Mouse (Mus musculus): ENCODE measurements at regions not wholly inside any gene's neighbourhood (a gene's known extent, or its start where the extent isn't known, plus 50 kb on each side); places are given as distances from the start of the nearest gene placed in this dataset.

DNA sequence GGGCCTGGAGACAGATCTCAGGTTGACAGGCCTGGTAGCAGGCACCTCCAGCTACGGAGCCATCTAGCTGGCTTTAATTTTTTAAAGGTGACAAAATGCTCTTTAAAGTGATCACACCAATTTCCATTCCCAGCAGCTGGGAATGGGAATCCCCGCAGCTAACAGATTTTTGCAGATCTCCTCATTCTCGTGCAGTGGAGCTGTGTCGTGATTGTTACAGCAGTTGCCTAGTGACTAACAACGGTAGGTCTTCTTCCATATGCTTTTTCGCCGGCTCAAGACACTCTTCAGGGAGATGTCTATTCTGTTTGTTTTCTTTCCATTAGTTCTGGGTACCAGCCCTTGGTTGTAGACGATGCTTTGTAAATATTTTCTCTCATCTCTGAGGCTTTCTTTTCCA lies 109.3 kb downstream of the Bcl2l11 start:
- in situ Hi-C loops (cut with MboI; ENCODE audit: low pct_ligation_motif_present, low pct_unique_long_range_greater_than_20kb, low sequenced_read_pairs): no loop called here
- H3K9me3 ChIP-seq (replicated peaks; ENCODE audit: low read length): peaks cover 4% of the 10 kb centered on the region
- H3K36me3 ChIP-seq (replicated peaks in 1 of 2; ENCODE audit: control insufficient read depth in 1 of 2, insufficient read depth in 1 of 2, low read length in 1 of 2): no peaks in the 10 kb centered on the region
- H3K4me3 ChIP-seq (replicated peaks in 1 of 3; ENCODE audit: low read depth in 2 of 3, low read length in 2 of 3, poor library complexity in 1 of 3): no peak overlapping the region
- no peak overlapping the region for H3K9ac ChIP-seq (ENCODE audit: insufficient read depth, low read depth)
- H3K79me2 ChIP-seq (replicated peaks; ENCODE audit: control insufficient read depth, extremely low read depth, insufficient read depth, poor library complexity, severe bottlenecking): no peaks in the 10 kb centered on the region
- peaks cover 3 to 21% of the 10 kb centered on the region in 2 experiments; a peak in 3 of 4 replicates for H3K4me1 ChIP-seq (ENCODE audit: control insufficient read depth in 1 of 2, insufficient read depth in 2 of 2)
- no peaks in the 10 kb centered on the region for H3K27me3 ChIP-seq (replicated peaks)
- no peak for DNase-seq (ENCODE audit: extremely low read depth)
- no peak overlapping the region for H3K4me2 ChIP-seq (ENCODE audit: insufficient read depth, low read depth, poor library complexity, severe bottlenecking)
- TF ChIP-seq ZNF384 (IDR thresholded peaks at IDR 0.05; ENCODE audit: low read depth, low read length) (no peak), HCFC1 (IDR thresholded peaks at IDR 0.05; ENCODE audit: low read depth, low read length) (no peak), ZC3H11A (IDR thresholded peaks at IDR 0.05; ENCODE audit: low read depth, low read length) (no peak)
- no peak overlapping the region for H3K27ac ChIP-seq (ENCODE audit: insufficient read depth, low read depth)
- dilution Hi-C loops (cut with MboI; ENCODE audit: extremely low pct_ligation_motif_present, extremely low pct_unique_long_range_greater_than_20kb, low sequenced_read_pairs): no loop called here

DNA sequence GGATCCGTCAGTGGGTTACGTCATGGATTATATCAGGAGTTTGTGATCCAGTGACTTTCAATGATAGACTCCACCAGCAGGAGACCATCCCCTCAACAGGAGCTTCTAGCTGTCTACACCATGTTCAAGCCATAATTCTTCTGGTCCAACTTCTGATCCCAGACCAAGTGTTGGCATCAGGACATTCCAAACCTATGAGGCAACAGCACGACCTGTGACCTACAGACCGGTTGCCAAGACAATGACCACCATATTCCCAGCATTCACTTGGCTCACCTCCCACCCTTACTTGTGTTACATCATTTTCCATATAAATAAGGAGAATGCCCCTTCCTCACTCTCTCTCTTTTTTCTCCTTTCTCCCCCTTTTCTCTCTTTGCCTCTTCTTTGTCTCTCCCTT lies 113.6 kb downstream of the Bcl2l11 start:
- in situ Hi-C loops (cut with MboI; ENCODE audit: low pct_ligation_motif_present, low pct_unique_long_range_greater_than_20kb, low sequenced_read_pairs): no loop called here
- Histone ChIP-seq H3K79me2 (replicated peaks; ENCODE audit: control insufficient read depth, extremely low read depth, insufficient read depth, poor library complexity, severe bottlenecking) (no peaks in the 10 kb centered on the region), H3K27me3 (replicated peaks) (no peaks in the 10 kb centered on the region), H3K9me3 (replicated peaks; ENCODE audit: low read length) (peaks cover 4% of the 10 kb centered on the region), H3K4me2 (ENCODE audit: insufficient read depth, low read depth, poor library complexity, severe bottlenecking) (no peak overlapping the region), H3K36me3 (replicated peaks in 1 of 2; ENCODE audit: control insufficient read depth in 1 of 2, insufficient read depth in 1 of 2, low read length in 1 of 2) (no peaks in the 10 kb centered on the region), H3K4me1 (ENCODE audit: control insufficient read depth in 1 of 2, insufficient read depth in 2 of 2) (peaks cover 0 to 13% of the 10 kb centered on the region in 2 experiments; a peak in 3 of 4 replicates), H3K9ac (ENCODE audit: insufficient read depth, low read depth) (no peak overlapping the region), H3K27ac (ENCODE audit: insufficient read depth, low read depth) (no peak overlapping the region), H3K4me3 (replicated peaks in 1 of 3; ENCODE audit: low read depth in 2 of 3, low read length in 2 of 3, poor library complexity in 1 of 3) (no peak overlapping the region)
- TF ChIP-seq POLR2A (IDR thresholded peaks at IDR 0.05; ENCODE audit: low read depth, low read length) (no peak), MYC (IDR thresholded peaks at IDR 0.05; ENCODE audit: low read depth, low read length) (no peak), KAT2A (IDR thresholded peaks at IDR 0.05; ENCODE audit: insufficient replicate concordance, low read length) (no peak), NRF1 (IDR thresholded peaks at IDR 0.05; ENCODE audit: low read depth, low read length) (no peak), UBTF (IDR thresholded peaks at IDR 0.05; ENCODE audit: low read depth, low read length) (no peak), MEF2A (IDR thresholded peaks at IDR 0.05; ENCODE audit: borderline replicate concordance, low read depth, low read length) (no peak), MAZ (IDR thresholded peaks at IDR 0.05; ENCODE audit: low read depth, low read length) (no peak), EP300 (IDR thresholded peaks at IDR 0.05; ENCODE audit: low read length) (no peak), POLR2AphosphoS2 (IDR thresholded peaks at IDR 0.05; ENCODE audit: low read depth, low read length) (no peak), SIN3A (IDR thresholded peaks at IDR 0.05; ENCODE audit: low read length) (no peak), CHD1 (IDR thresholded peaks at IDR 0.05; ENCODE audit: low read depth, low read length) (no peak), CTCF (conservative IDR thresholded peaks at IDR 0.05 in 1 of 2, IDR thresholded peaks at IDR 0.05 in 1 of 2; ENCODE audit: low read depth in 2 of 2, low read length in 2 of 2) (no peak), E2F4 (IDR thresholded peaks at IDR 0.05; ENCODE audit: insufficient replicate concordance, low read depth, low read length) (no peak)
- DNase-seq (ENCODE audit: extremely low read depth): no peak
- dilution Hi-C loops (cut with MboI; ENCODE audit: extremely low pct_ligation_motif_present, extremely low pct_unique_long_range_greater_than_20kb, low sequenced_read_pairs): no loop called here

Data from CH12.LX (cell line).